Mouse (Mus musculus) frontal cortex, adult 2 months (tissue): ENCODE data around the gene Bri3. TPM values are rescaled to one million over a fixed set of nuclear protein-coding genes. Genes with fewer than 3 reads are reported as not detected.

Experiments
- DNase-seq, 2 experiments: peaks; one replicate each; pipeline ENCODE4 v3.0.0; 2022; ENCODE audit warnings: low spot score in 1 of 2; ENCODE audit errors: extremely low spot score in 1 of 2
- polyA plus RNA-seq: library from polyadenylated mRNA; depleted of rRNA; stranded (reverse); fragments of >200 nt; gene quantifications from 2 replicates; pipeline ENCODE4 v1.2.3, GENCODE M21; 2012; rRNA removed

Gene Bri3
- polyA plus RNA-seq, result 89.6 and 105 TPM in 2 replicates

- no peak for DNase-seq
Observed at GRCm38 (mm10) chr5:144243901-144244487, at the start of gene Bri3. TSS of gene Bri3 (plus strand) at chr5:144244437.

GRCm38 (mm10) chr5:144195567-144195966 lies 48.7 kb upstream of the Bri3 start:
- no peak for DNase-seq

DNA sequence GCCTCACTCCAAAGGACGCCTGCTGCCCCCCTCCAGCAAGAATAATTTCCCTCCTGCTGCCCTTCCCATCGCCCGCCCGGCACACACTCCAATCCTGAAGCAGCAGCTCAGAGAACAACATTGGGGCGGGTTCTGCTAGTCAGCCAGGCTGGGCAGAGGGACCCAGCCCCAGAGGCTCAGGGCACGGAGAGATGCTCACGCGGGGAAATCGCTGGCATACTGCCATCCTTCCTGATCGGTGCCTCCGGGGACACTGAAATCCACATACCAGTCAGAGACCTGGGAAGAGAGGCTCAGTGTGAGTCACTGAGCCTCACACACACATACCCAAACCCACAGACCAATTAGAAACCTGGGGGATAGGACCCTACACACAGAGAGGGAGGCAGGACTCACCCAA lies 43.6 kb upstream of the Bri3 start:
- no peak for DNase-seq

DNA sequence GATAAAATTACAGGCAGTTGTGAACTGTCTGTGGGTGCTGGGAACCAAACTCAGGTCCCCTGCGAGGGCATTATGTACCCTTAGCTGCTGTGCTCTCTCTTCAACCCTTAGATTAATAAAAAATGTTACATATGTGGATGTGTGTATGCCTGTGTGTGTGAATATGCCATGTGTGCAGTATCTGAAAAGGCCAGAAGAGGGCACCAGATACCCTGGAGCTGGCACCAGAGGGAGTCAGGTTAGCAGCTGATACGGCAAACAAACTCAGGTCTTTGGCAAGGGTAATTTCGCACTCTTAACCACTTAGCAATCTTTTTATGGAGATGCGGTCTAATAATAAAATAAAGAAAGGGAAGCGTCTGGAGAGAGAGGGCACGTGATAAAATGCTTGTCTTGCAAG lies 41.8 kb upstream of the Bri3 start:
- DNase-seq, result no peak

GRCm38 (mm10) chr5:144203398-144203959 lies 40.8 kb upstream of the Bri3 start:
- no peak for DNase-seq

DNA sequence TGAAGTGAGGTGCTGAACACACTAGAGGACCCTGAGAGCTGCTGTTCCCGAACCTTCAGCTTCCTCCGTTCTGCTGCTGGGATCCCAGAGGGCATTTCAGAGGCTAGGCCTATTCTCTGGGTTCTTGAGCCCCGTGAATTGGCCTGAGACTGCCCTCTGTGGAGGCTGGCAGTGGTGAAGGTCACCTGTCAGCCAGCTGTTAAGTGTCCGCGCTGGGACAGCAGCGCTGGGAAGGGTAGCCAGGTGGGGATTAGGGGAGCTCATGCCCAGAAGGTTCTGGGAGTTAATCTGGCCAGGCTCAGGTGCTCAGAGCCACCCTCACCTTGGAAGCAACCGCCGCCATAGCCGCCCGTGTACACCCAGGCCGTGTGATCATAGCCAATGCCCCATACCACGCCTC lies 39.9 kb upstream of the Bri3 start:
- DNase-seq, result no peak

- no peak for DNase-seq
Observed at GRCm38 (mm10) chr5:144204911-144205310, 39.3 kb upstream of the Bri3 start.

- DNase-seq, result no peak
Observed at GRCm38 (mm10) chr5:144206069-144206468, 38.2 kb upstream of the Bri3 start.

- peak in 1 of 2 experiments; percentile 78 for DNase-seq
Observed at GRCm38 (mm10) chr5:144207478-144207877, 36.8 kb upstream of the Bri3 start.

DNA sequence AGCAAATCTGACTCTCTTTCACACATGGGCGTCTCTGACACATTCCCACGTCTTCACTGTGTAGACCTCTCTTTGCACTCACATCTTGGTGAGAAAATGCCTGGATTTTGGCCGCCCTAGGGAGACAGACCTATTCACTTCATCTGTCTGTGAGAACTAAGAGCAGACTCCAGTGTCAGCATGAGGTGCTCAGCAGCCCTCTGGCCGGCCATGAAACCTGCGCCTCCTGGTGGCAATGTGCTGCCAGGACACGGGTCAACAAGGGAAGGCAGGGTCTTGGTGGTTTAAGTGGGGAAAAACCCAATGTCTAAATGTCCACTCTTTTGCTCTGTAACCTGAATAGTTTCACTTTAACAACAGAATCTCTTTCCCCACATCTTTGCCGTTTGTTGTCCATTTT lies 29.8 kb upstream of the Bri3 start:
- DNase-seq, result peak in 1 of 2 experiments; percentile 61

DNA sequence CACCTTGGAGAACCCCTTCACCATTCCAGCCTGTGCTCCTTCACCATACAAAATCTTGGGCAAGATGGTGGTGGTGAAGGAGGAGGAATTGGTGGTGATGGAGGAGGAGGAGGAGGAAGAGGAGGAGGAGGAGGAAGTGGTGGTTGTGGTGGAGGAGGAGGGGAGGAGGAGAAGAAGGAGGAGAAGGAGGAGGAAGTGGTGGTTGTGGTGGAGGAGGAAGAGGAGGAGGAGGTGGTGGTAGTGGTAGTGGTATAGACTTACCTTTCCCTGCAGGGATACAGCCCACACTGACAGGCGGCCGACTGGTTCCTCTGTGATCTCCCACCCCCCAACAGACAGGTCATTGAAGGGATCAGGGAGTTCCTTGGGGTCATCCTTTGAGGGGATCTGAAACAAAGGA lies 28.2 kb upstream of the Bri3 start:
- DNase-seq, result no peak

GRCm38 (mm10) chr5:144218061-144218460 lies 26.2 kb upstream of the Bri3 start:
- DNase-seq, result no peak

GRCm38 (mm10) chr5:144219306-144219705 lies 24.9 kb upstream of the Bri3 start:
- DNase-seq, result peak in 1 of 2 experiments; percentile 32

- no peak for DNase-seq
Observed at GRCm38 (mm10) chr5:144219936-144220335, 24.3 kb upstream of the Bri3 start.

GRCm38 (mm10) chr5:144221305-144221704 lies 22.9 kb upstream of the Bri3 start:
- DNase-seq, result no peak

DNA sequence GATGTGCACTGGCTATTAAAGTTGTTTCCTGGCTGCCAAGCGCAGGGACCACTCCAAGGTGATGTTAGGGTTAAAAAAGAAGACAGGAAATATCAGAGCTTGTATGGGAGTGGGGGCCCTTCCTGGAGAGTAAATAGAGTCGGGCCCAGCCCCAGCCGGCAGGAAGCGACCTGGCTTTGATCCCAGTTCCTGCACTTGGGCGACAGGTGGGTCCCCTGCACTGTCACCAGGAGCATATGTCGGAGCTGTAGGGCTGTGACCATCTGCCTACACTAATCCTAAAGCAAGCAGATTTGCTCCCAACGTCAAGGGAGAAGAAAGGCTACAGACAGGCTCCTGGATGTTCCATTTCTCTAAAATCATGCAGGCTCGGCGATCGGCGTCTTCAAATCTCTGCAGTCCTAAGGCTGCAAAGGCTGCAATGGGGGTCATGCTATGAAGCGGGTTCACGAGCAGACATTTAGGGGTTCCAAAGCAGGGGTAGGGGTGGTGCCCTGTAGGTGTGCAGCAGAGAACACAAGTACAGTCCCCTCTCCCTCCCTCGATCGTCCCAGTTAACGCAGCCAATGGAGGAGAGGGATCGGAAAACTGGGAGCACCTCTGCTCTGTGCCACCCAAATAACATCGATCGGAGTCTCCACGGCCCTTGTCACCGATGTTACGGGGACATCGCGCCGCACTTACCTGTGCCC lies 21.3 kb upstream of the Bri3 start:
- DNase-seq, result peak in 1 of 2 experiments; percentile 23

DNA sequence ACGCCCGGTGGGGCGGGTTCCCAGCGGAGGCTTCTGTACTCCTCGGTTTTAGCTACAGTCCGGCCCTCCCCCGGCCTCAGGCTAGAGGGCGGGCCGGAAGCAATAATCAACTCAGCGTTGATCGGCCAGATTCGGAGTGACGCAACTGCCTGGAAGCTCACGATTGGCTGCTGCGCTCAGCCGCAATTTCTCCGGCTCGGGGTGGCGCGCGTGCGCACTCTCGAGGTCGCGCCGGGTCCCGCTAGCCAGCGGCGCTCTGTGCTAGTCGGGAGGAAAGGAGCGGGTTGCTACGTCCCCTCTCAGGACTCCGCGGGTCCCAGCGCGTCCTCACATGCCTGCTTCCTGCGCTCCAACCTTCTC lies 20.8 kb upstream of the Bri3 start, which contains the start of gene Tecpr1:
Gene Tecpr1 (minus strand): TSS at position 113 of the 360 bp plus-strand sequence.
- peak; percentile 92 to 96 for DNase-seq

- DNase-seq, result no peak
Observed at GRCm38 (mm10) chr5:144223899-144224816, 20.1 kb upstream of the Bri3 start.

DNA sequence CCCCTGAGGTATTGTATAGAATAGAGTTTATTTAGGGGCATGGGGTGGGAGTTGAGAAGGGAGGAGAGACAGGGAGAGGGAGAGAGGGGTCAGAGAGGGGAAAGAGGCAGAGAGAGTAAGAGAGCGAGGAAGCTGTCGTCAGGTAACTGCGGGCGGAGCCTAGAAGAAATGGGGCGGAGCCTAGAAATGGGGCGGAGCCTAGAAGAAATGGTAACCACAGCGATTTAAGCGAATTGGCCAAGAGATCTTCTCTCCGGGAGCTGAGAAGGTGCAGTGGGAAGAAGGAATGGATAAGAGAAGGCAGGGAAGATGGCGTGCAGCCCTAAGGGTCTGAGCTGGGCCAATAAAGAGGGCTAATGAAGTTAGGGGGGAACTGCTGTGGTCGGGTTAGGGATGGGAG lies 18.0 kb upstream of the Bri3 start:
- DNase-seq, result no peak

- no peak for DNase-seq
Observed at GRCm38 (mm10) chr5:144230216-144230615, 14.0 kb upstream of the Bri3 start.

GRCm38 (mm10) chr5:144231410-144231809 lies 12.8 kb upstream of the Bri3 start:
- DNase-seq, result no peak
